Mouse (Mus musculus) forebrain, embryonic 16.5 days (tissue): ENCODE measurements around the gene Plce1. TPM values are rescaled to one million over a fixed set of nuclear protein-coding genes. Genes with fewer than 3 reads are reported as not detected.

Experiments
- ATAC-seq: fragments of 200-750 bp; cut with Nextera tagmentation; 2 replicates; pipeline ENCODE4 v1.8.0; 2017; ENCODE audit warnings: mild to moderate bottlenecking, moderate library complexity
- H3K27ac ChIP-seq: fragments of 300-500 bp; sonication (generic); 2 replicates; pipeline ENCODE4 v1.5.1; 2014; ENCODE audit warnings: low read length, control low read depth
- H3K27me3 ChIP-seq: fragments of 300-500 bp; sonication (generic); replicated peaks from 2 replicates; pipeline ENCODE4 v1.6.1; 2014; ENCODE audit warnings: low read length; ENCODE audit not compliant: control insufficient read depth, insufficient read depth
- H3K36me3 ChIP-seq: fragments of 300-500 bp; sonication (generic); 2 replicates; pipeline ENCODE4 v1.6.1; 2014; ENCODE audit not compliant: control insufficient read depth, insufficient read depth
- H3K4me1 ChIP-seq: fragments of 300-500 bp; sonication (generic); replicated peaks from 2 replicates; pipeline ENCODE4 v1.6.1; 2014; ENCODE audit warnings: low read length; ENCODE audit not compliant: control insufficient read depth, insufficient read depth
- H3K4me2 ChIP-seq: fragments of 300-500 bp; sonication (generic); 2 replicates; pipeline ENCODE4 v1.6.1; 2014; ENCODE audit warnings: mild to moderate bottlenecking, low read length, control low read depth
- H3K4me3 ChIP-seq: fragments of 300-500 bp; sonication (generic); replicated peaks from 2 replicates; pipeline ENCODE4 v1.5.1; 2014; ENCODE audit warnings: mild to moderate bottlenecking, low read length, control low read depth
- H3K9ac ChIP-seq: fragments of 300-500 bp; sonication (generic); replicated peaks from 2 replicates; pipeline ENCODE4 v1.6.1; 2014; ENCODE audit warnings: low read depth, low read length, control low read depth
- H3K9me3 ChIP-seq: fragments of 300-500 bp; sonication (generic); 2 replicates; pipeline ENCODE4 v1.6.1; 2016; ENCODE audit warnings: low read length; ENCODE audit not compliant: control insufficient read depth
- WGBS: fragments of 180-500 bp; shearing (Covaris S2); extraction: QIAGEN DNeasy Blood & Tissue Kit; methylation state at CpG from one replicate; pipeline ENCODE4 v1.1.7; 2014; 5-methylcytosine and 5-hydroxymethylcytosine counted together
- polyA plus RNA-seq: library from polyadenylated mRNA; unstranded; fragments of >200 nt; fragmentation: Nextera tagmentation; extraction: Ambion mirVana; gene quantifications from 2 replicates; pipeline ENCODE4 v1.2.1, GENCODE M21; 2015

Plce1 gene
- polyA plus RNA-seq, 1 experiment from 2014 or later, result 3.8 TPM

DNA sequence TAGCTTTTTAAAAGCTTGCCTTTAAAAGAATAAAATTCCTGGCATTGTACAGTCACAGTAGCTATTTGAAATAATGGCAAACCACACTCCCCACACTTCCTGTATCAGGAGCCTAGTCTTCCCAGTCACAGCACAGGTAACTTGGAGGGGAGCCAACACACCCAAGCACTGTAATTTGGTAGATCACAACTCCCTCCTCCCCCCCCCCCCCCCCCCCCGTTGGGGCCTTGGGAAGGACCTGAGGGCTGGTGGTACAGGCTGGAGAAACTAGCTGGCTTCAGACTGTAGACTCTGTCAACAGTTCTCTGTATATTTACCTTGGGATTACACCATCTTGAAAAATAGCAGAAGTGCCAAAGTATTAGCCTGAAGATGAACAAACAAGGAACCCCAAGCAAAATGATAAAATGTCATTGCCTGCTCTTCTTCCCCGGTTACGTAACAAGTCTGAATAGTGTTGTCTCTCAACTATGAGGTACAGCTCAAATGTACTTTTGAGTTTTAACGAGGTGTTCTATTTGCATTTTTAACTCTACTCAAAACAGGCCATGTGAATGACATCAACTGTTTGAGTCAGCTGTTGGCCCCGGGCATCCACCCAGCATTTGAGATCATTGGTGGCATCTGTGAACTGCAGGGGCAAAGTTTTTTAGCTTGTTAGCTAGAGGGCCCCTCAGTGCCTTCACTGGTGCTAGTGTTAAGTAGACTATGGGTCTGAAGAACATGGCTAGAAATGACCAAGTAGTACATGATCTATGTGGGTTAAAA is 33.7 kb downstream of the Plce1 start:
- no peaks in the 10 kb centered on the region for H3K9me3 ChIP-seq
- no peaks in the 10 kb centered on the region for H3K27me3 ChIP-seq
- no peaks in the 10 kb centered on the region for H3K36me3 ChIP-seq
- no peak overlapping the region for H3K4me2 ChIP-seq
- H3K4me3 ChIP-seq, result no peak overlapping the region
- no peak overlapping the region for H3K27ac ChIP-seq
- 69% methylated on average over 4 of the region's 5 CpGs for WGBS
- ATAC-seq, result no peak
- no peaks in the 10 kb centered on the region for H3K4me1 ChIP-seq
- no peak overlapping the region for H3K9ac ChIP-seq

DNA sequence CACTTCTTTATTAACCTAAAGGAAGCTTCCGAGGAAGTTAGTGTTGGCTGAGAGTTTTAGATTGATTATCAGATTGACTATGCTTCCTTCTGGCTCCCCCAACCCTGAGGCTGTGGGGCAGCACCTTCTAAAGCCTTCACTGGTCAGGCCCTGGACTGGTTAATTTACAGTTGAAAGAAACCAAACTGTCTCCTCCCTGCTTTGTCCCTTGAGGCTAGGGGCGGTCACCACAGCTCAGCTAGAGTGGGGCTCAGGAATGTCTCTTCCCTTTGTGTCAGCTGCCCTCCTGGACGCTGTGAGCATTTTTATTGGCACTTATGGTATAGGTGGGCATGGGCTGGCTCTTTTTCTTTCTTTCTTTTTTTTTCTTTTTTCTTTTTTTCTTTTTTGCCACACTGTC is 45.9 kb downstream of the Plce1 start:
- ATAC-seq, result no peak
- 29% methylated on average over 3 of the region's 3 CpGs for WGBS

DNA sequence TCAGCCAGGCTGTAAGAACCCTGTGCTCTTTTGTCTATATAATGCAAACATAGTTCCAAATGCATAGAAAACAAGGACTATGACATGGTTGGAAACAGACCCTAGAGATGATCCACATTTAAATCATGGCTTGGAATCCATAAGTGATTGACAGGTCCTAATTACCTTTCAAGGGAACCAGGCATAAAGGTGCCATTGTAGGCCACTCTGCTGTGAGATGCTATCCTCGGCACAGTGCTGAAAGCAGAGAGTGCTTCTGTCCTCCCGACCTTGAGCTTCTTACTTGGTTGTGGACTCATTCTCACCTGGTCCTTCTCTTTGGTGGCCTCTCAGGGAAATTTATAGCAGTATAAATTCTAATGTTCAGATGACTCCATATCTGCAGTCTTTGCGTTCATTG is 46.6 kb downstream of the Plce1 start:
- Histone ChIP-seq H3K36me3 (no peaks in the 10 kb centered on the region), H3K9me3 (peaks cover 5% of the 10 kb centered on the region; the same call in 1 of the 2 replicates), H3K9ac (no peak overlapping the region), H3K27me3 (no peaks in the 10 kb centered on the region), H3K4me2 (no peak overlapping the region), H3K27ac (no peak overlapping the region), H3K4me3 (no peak overlapping the region), H3K4me1 (no peaks in the 10 kb centered on the region)
- 40% methylated on average over 3 of the region's 3 CpGs for WGBS
- ATAC-seq, result no peak

More for the DNA sequence above, 45.9 kb downstream of the Plce1 start:
- Histone ChIP-seq H3K4me2 (no peak overlapping the region), H3K27ac (no peak overlapping the region), H3K36me3 (no peaks in the 10 kb centered on the region), H3K9ac (no peak overlapping the region), H3K4me1 (no peaks in the 10 kb centered on the region), H3K27me3 (no peaks in the 10 kb centered on the region), H3K9me3 (peaks cover 5% of the 10 kb centered on the region; the same call in 1 of the 2 replicates), H3K4me3 (no peak overlapping the region)

DNA sequence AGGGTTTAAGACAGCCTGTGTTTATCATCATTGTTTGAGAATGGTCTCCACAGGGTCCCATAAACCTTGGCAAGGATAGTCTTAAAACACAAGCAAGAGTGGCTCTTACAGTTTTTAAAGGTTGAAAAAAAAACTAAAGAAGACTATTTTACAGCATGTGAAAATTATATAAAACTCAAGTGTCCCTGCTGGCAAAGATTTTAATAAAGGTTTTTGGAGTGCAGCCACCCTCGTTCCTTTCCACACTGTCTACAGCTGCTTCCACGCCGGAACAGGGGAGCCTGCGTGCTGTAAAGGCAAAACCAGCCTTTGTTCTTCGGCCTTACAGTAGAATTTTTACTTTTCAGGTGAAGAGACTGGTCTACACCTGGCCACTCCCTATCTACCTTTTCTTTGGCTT is 52.3 kb downstream of the Plce1 start:
- WGBS, result 89% methylated on average over 5 of the region's 5 CpGs
- Histone ChIP-seq H3K4me2 (no peak overlapping the region), H3K27ac (no peak overlapping the region), H3K27me3 (no peaks in the 10 kb centered on the region), H3K36me3 (no peaks in the 10 kb centered on the region), H3K4me3 (no peak overlapping the region), H3K9ac (no peak overlapping the region), H3K4me1 (no peaks in the 10 kb centered on the region), H3K9me3 (no peaks in the 10 kb centered on the region)
- no peak for ATAC-seq

DNA sequence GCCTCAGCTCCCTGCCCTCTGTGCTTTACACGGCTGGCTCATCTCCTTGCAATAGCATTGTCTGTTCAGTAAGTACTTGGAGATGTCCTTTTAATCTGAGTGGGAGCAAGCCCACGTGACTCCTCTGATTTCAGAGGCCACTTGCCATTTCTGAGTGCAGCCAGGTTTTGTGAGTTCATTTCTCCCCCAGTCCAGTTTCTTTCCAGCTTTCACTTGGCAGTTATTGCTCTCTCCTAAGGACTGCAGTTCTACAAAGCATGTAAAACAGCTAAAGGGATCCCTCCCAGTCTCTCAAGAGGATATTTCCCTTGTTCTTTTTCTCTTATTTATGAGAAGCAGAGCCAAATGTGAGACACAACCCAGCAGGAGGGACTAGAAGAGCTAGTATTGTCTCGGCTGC is 58.4 kb downstream of the Plce1 start:
- no peak overlapping the region for H3K9ac ChIP-seq
- ATAC-seq, result no peak
- no peaks in the 10 kb centered on the region for H3K4me1 ChIP-seq
- no peaks in the 10 kb centered on the region for H3K27me3 ChIP-seq
- no peak overlapping the region for H3K4me3 ChIP-seq
- 55% methylated on average over 3 of the region's 3 CpGs for WGBS
- no peak overlapping the region for H3K27ac ChIP-seq
- no peak overlapping the region for H3K4me2 ChIP-seq
- H3K36me3 ChIP-seq, result no peaks in the 10 kb centered on the region
- H3K9me3 ChIP-seq, result no peaks in the 10 kb centered on the region

DNA sequence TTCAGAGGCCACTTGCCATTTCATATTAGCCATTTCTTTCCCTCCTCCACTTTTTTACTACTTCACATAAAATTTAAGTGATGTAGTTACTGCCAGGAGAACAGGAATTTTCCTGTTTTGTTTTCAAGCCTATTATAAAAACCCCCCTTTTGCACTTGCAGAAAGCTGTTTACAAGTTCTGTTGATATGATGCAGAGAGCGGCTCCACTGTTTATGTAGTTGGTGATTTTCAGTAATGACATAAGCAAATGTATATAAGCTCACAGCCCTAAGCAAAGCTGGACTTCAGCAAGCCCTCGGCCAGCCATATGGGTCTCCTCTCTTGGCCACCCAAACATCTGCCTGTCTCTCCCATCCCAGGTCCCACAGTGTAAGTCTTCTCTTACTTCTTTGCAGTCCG is 59.6 kb downstream of the Plce1 start:
- Histone ChIP-seq H3K27ac (no peak overlapping the region), H3K27me3 (no peaks in the 10 kb centered on the region), H3K4me3 (no peak overlapping the region), H3K4me1 (no peaks in the 10 kb centered on the region), H3K4me2 (no peak overlapping the region), H3K36me3 (no peaks in the 10 kb centered on the region), H3K9ac (no peak overlapping the region), H3K9me3 (no peaks in the 10 kb centered on the region)
- no peak for ATAC-seq
- 80% methylated on average over 3 of the region's 3 CpGs for WGBS

DNA sequence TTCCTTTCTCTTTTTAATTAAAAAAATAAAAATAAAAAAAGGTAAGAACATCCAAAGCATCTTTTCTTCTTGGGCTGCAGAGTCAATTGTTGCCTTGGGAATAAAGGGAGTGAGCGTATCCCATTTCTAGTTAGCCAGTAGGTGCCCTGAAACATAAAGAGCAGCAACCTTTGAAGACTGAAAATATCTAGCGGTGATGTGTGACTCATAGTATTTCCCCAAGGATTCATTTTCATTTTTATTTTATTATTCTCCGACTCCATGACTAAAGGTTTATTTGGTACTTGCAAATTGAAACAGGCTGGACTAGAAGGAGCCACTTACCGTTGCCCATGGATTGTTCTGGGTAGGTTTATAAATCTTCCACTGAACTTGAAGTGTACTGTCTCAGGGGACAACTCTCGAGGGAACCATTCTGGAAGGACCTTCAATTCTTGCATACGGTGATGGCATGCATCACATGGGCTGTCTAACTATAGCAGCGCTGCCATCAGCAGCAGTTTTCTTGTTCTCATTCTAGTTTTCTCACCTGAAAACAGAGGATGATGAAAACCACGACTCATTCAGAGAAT is 68.7 kb downstream of the Plce1 start:
- Histone ChIP-seq H3K27me3 (no peaks in the 10 kb centered on the region), H3K9ac (no peak overlapping the region), H3K4me3 (no peak overlapping the region), H3K9me3 (no peaks in the 10 kb centered on the region), H3K4me2 (no peak overlapping the region), H3K36me3 (no peaks in the 10 kb centered on the region), H3K27ac (no peak overlapping the region), H3K4me1 (no peaks in the 10 kb centered on the region)
- WGBS, result 94% methylated on average over 8 of the region's 8 CpGs
- no peak for ATAC-seq

DNA sequence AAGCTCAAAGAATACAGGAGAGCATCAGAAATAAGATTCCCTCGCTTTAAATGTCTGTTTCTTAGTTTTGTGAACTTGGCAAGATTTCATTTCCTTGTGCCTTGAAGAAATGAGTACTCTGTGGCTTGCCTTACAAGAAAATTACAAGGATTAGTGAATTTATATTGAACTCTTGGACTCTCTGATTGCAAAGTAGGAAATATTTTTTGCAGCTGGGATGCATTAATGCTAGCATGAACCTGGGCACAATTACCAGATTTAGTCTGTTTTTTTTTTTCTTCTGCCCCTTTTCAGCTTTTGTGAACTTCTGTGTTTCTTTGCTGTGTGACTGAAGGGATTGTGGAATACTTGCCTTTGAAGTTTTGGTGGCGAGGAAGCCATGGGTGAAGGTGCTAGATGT is 72.6 kb downstream of the Plce1 start:
- Histone ChIP-seq H3K9ac (no peak overlapping the region), H3K27me3 (no peaks in the 10 kb centered on the region), H3K9me3 (no peaks in the 10 kb centered on the region), H3K4me3 (no peak overlapping the region), H3K4me2 (no peak overlapping the region), H3K4me1 (no peaks in the 10 kb centered on the region), H3K36me3 (no peaks in the 10 kb centered on the region), H3K27ac (no peak overlapping the region)
- ATAC-seq, result no peak
- 81% methylated on average over 2 of the region's 2 CpGs for WGBS

DNA sequence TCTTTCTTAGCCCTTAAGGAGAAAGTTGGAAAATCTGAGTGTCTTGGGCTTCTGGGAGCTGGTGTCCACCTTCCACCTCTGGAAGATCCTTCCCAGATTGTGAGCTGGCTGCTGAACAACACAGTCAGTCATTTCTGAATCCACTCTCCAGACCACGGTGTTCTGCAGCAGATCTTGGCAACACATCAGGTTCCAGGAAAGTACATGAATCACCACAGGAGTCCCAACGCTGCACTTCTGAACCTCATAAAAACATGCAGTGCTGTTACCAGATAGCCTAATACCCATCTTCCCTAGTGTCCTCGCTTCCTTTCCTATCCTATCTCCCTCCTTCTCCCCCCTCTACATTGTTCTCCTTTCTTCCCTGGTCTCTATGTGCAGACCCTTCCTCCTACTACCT is 74.5 kb downstream of the Plce1 start:
- H3K9ac ChIP-seq, result no peak overlapping the region
- H3K4me1 ChIP-seq, result no peaks in the 10 kb centered on the region
- 85% methylated on average over 3 of the region's 3 CpGs for WGBS
- H3K27ac ChIP-seq, result no peak overlapping the region
- H3K36me3 ChIP-seq, result no peaks in the 10 kb centered on the region
- ATAC-seq, result no peak
- no peaks in the 10 kb centered on the region for H3K27me3 ChIP-seq
- no peak overlapping the region for H3K4me2 ChIP-seq
- H3K9me3 ChIP-seq, result no peaks in the 10 kb centered on the region
- no peak overlapping the region for H3K4me3 ChIP-seq
